Mouse (Mus musculus): Measurements from ENCODE around the gene Izumo1r. TPM values are rescaled to one million over a fixed set of nuclear protein-coding genes. Genes with fewer than 3 reads are reported as not detected.

Gene Izumo1r
- total and polyA plus RNA-seq, 2 experiments from 2014 or later: not detected

DNA sequence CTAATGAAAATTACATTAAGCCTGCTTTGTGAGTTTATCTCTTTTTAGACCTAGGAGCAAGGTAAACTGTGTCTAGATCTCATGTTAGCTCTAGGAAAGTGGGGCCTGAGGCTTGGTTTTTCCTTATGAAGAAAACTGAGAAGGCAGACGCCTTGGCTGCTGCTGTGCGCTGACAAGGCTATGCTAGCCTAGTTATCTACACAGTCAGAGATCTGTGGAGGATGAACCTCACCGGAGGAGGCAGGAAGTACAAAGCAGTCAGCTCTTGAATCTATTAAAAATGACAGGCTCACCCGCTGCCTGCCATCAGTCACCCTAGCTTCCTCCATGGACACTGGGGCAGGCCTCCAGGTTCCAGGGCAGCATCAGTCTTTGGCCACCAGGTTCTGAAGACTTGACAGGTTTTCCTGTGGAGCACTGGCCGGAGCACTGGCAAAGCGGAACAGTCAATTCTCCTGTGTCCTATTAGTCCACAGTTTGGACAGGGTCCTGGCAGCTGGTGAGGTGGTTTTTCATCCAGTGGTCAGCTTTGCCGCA, 45.5 kb downstream of the Izumo1r start:
- WGBS: 83% methylated on average over 7 of the region's 7 CpGs
- DNase-seq: no peak

GRCm38 (mm10) chr9:14856922-14857654, 46.7 kb downstream of the Izumo1r start:
- 59% methylated on average over 4 of the region's 4 CpGs for WGBS
- TF ChIP-seq CTCF (IDR thresholded peaks at IDR 0.05; ENCODE audit: low read depth): no peak
- Histone ChIP-seq H3K9me3 (ENCODE audit: low read length) (no peaks in the 10 kb centered on the region), H3K27ac (ENCODE audit: low read depth, low read length) (no peak overlapping the region), H3K4me3 (ENCODE audit: low read depth, low read length) (no peak overlapping the region), H3K4me1 (ENCODE audit: insufficient read depth) (no peaks in the 10 kb centered on the region), H3K9ac (no peak overlapping the region), H3K4me2 (ENCODE audit: low read depth) (no peak overlapping the region), H3K36me3 (ENCODE audit: insufficient read depth) (no peaks in the 10 kb centered on the region), H3K27me3 (ENCODE audit: insufficient read depth, low read length) (0 out of 2 replicates have a peak, but pooled peaks cover 4% of the 10 kb centered on the region)
- no peak for DNase-seq
- no peak for ATAC-seq

More for the DNA sequence above, 45.5 kb downstream of the Izumo1r start:
- H3K27me3 ChIP-seq (ENCODE audit: insufficient read depth, low read length): 0 out of 2 replicates have a peak, but pooled peaks cover 4% of the 10 kb centered on the region
- no peak overlapping the region for H3K4me2 ChIP-seq (ENCODE audit: low read depth)
- no peak overlapping the region for H3K27ac ChIP-seq (ENCODE audit: low read depth, low read length)
- H3K9me3 ChIP-seq (ENCODE audit: low read length): no peaks in the 10 kb centered on the region
- H3K4me3 ChIP-seq (ENCODE audit: low read depth, low read length): no peak overlapping the region
- ATAC-seq: no peak
- no peaks in the 10 kb centered on the region for H3K36me3 ChIP-seq (ENCODE audit: insufficient read depth)
- no peaks in the 10 kb centered on the region for H3K4me1 ChIP-seq (ENCODE audit: insufficient read depth)
- no peak overlapping the region for H3K9ac ChIP-seq
- no peak for TF ChIP-seq CTCF (IDR thresholded peaks at IDR 0.05; ENCODE audit: low read depth)

DNA sequence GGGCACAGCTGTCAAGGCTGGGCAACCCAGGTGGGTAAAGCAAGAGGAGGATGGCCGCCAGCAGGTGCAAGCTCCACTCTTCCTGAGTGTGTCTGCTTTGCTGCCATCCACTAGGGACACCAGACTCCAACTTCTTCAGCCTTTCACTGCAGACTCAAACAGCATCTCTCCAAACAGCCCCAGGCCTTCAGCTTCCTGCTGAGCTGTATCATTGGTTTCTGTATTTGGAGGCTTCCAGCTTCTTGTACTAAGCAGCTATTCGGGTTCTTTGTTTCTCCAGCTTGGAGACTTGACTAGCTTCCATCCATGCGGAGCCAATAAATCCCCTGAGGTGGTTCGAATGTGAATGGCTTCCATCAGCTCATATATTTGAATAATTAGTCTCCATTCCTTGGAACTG, 49.2 kb downstream of the Izumo1r start:
- peak; percentile 29; the same call in 1 of the 2 replicates for TF ChIP-seq CTCF (IDR thresholded peaks at IDR 0.05; ENCODE audit: low read depth)
- Histone ChIP-seq H3K4me1 (ENCODE audit: insufficient read depth) (no peaks in the 10 kb centered on the region), H3K4me2 (ENCODE audit: low read depth) (no peak overlapping the region), H3K27me3 (ENCODE audit: insufficient read depth, low read length) (no peaks in the 10 kb centered on the region), H3K9me3 (ENCODE audit: low read length) (no peaks in the 10 kb centered on the region), H3K27ac (ENCODE audit: low read depth, low read length) (no peak overlapping the region), H3K9ac (no peak overlapping the region), H3K4me3 (ENCODE audit: low read depth, low read length) (no peak overlapping the region), H3K36me3 (ENCODE audit: insufficient read depth) (no peaks in the 10 kb centered on the region)
- ATAC-seq: no peak
- 53% methylated on average over 4 of the region's 4 CpGs for WGBS
- DNase-seq: no peak

GRCm38 (mm10) chr9:14848267-14848935, 55.3 kb downstream of the Izumo1r start:
- Histone ChIP-seq H3K4me2 (ENCODE audit: low read depth) (no peak overlapping the region), H3K9ac (no peak overlapping the region), H3K4me1 (ENCODE audit: insufficient read depth) (no peaks in the 10 kb centered on the region), H3K27ac (ENCODE audit: low read depth, low read length) (no peak overlapping the region), H3K27me3 (ENCODE audit: insufficient read depth, low read length) (no peaks in the 10 kb centered on the region), H3K9me3 (ENCODE audit: low read length) (no peaks in the 10 kb centered on the region), H3K36me3 (ENCODE audit: insufficient read depth) (no peaks in the 10 kb centered on the region), H3K4me3 (ENCODE audit: low read depth, low read length) (no peak overlapping the region)
- ATAC-seq (peak; percentile 79), DNase-seq (no peak)
- TF ChIP-seq CTCF (IDR thresholded peaks at IDR 0.05; ENCODE audit: low read depth): no peak
- 33% methylated on average over 1 of the region's 1 CpGs for WGBS

DNA sequence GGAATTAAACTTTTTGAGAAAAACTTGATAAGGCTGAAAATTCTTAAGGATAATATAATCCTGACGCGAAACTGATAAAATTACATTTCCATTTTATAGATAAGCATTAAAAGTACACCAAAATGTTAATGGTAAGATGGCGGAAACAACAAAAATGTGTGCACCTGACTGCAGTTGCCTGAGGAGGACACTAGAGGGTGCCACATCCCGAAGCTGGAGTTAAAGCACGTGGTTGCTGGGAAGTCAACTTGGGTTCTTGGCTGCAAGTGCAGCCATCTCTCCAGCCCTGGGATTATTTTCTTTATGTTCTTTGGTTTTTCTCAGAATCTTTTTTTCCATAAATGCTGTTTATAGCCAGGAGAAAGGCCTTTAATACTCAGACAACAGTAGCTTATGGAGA, 57.3 kb downstream of the Izumo1r start:
- H3K27ac ChIP-seq (ENCODE audit: low read depth, low read length): no peak overlapping the region
- no peaks in the 10 kb centered on the region for H3K27me3 ChIP-seq (ENCODE audit: insufficient read depth, low read length)
- DNase-seq (no peak), ATAC-seq (no peak)
- H3K36me3 ChIP-seq (ENCODE audit: insufficient read depth): no peaks in the 10 kb centered on the region
- no peak overlapping the region for H3K4me2 ChIP-seq (ENCODE audit: low read depth)
- no peak overlapping the region for H3K4me3 ChIP-seq (ENCODE audit: low read depth, low read length)
- H3K4me1 ChIP-seq (ENCODE audit: insufficient read depth): no peaks in the 10 kb centered on the region
- peak; percentile 59 for TF ChIP-seq CTCF (IDR thresholded peaks at IDR 0.05; ENCODE audit: low read depth)
- no peaks in the 10 kb centered on the region for H3K9me3 ChIP-seq (ENCODE audit: low read length)
- WGBS: 52% methylated on average over 5 of the region's 5 CpGs
- no peak overlapping the region for H3K9ac ChIP-seq

DNA sequence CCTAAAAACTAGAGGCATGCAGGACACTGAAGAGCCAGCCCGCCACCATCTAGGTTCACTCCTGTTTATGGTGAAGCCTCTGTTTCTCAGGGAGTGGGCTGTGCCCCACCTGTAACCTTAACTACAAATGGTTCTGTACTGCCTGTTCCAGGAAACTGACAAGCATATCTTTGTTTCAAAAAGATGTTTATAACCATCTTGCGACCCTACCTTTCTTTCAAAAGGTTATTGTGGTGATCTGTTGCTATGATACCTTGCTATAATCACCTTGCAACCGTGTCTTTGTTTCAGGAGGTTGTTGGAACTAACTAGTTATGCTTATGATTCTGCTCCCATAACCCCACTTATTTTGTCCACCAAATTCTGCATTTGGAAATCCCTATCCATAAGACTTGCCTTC, 59.8 kb downstream of the Izumo1r start:
- Histone ChIP-seq H3K9ac (no peak overlapping the region), H3K27ac (ENCODE audit: low read depth, low read length) (no peak overlapping the region), H3K36me3 (ENCODE audit: insufficient read depth) (no peaks in the 10 kb centered on the region), H3K4me2 (ENCODE audit: low read depth) (no peak overlapping the region), H3K27me3 (ENCODE audit: insufficient read depth, low read length) (no peaks in the 10 kb centered on the region), H3K4me3 (ENCODE audit: low read depth, low read length) (no peak overlapping the region), H3K9me3 (ENCODE audit: low read length) (no peaks in the 10 kb centered on the region), H3K4me1 (ENCODE audit: insufficient read depth) (no peaks in the 10 kb centered on the region)
- 96% methylated on average over 3 of the region's 3 CpGs for WGBS
- ATAC-seq (no peak), DNase-seq (no peak)
- no peak for TF ChIP-seq CTCF (IDR thresholded peaks at IDR 0.05; ENCODE audit: low read depth)

DNA sequence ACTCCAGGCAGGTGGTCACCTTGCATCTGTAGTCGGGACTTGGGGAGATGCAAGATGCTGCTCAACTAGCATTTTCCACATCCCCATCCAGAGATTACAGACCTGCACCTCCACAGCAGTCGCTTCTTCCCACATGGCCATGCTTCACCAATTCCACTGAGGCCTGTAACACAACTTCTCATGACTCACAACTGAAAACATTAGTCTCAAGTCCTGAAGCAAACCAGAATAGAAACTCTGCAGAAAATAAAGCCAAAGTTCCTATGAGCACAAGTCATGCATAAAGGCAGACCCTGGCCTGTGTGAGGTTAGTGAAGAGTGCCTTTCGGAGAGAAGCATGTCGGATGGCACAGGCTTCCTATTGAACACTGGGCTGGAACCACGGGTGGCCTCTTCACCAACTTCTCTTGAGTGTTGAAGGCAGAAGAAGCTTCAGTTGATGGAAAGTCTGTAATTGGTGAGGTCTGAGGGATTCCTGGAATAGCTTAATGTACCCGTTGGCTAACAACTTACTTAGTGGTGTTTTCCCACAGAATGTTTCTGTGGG, 60.4 kb downstream of the Izumo1r start:
- Histone ChIP-seq H3K4me3 (ENCODE audit: low read depth, low read length) (no peak overlapping the region), H3K4me2 (ENCODE audit: low read depth) (no peak overlapping the region), H3K27me3 (ENCODE audit: insufficient read depth, low read length) (no peaks in the 10 kb centered on the region), H3K9ac (no peak overlapping the region), H3K27ac (ENCODE audit: low read depth, low read length) (no peak overlapping the region), H3K4me1 (ENCODE audit: insufficient read depth) (no peaks in the 10 kb centered on the region), H3K36me3 (ENCODE audit: insufficient read depth) (no peaks in the 10 kb centered on the region), H3K9me3 (ENCODE audit: low read length) (no peaks in the 10 kb centered on the region)
- no peak for TF ChIP-seq CTCF (IDR thresholded peaks at IDR 0.05; ENCODE audit: low read depth)
- 94% methylated on average over 6 of the region's 6 CpGs for WGBS
- no peak for ATAC-seq
- DNase-seq: no peak
